Mouse (Mus musculus): ENCODE measurements around the gene Trp63.

- no peak for TF ChIP-seq CTCF (IDR thresholded peaks at IDR 0.05; ENCODE audit: low read depth, low read length)
- TF ChIP-seq POLR2A (IDR thresholded peaks at IDR 0.05; ENCODE audit: borderline replicate concordance, low read depth, low read length), result no peak
Observed at GRCm38 (mm10) chr16:25860731-25861505, 177.4 kb downstream of the Trp63 start.

All from bone marrow macrophage, adult 2 months (primary cell).